Mouse (Mus musculus) bone marrow, adult 2 months (tissue): ENCODE data around the gene Syt5.

ENCODE experiments used
- CTCF ChIP-seq: fragments of 200-500 bp; IDR thresholded peaks from 2 replicates; pipeline ENCODE4 v1.5.1; 2011; ENCODE audit warnings: low read length, control low read depth; ENCODE audit not compliant: control insufficient read depth, insufficient read depth
- POLR2A ChIP-seq: fragments of 200-500 bp; IDR thresholded peaks from 2 replicates; pipeline ENCODE4 v1.6.1; 2011; ENCODE audit warnings: low read depth, mild to moderate bottlenecking, control low read depth, low read length, borderline replicate concordance; ENCODE audit not compliant: control insufficient read depth

DNA sequence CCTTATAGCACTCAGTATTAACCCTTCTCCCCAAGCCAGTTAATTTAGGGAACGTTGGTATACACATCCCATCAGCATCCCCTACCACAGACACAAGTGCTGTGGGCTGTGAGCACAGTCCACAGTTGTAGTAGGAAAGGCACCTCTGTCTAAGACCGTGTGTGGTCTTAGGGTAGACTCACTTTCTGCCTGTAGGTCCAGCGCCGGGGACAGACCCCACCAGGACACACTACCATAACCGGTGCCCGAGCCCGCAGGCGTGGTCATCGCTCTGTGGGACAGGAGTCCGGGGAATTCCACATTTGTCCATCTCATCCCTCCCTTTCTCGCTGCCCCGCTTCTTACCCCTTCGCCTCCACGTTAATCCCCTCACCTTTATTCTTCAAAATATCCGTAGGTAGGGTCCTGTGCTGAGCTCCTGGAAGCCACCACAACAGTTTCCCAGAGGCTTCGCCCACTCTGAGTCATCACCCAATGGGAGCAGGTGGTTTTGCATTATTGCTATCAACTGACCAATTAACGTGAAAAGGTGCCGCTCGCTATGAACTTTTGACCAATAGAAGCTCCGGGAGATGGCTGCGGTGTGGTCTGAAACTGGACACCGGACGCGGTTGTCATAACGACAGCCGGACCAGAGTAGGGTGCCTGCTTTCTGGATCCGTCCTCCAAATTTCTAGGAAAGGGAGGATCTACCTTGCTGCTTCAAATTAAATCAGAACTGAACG, 15.2 kb downstream of the Syt5 start, which contains the start of gene Dnaaf3:
- no peak for TF ChIP-seq POLR2A
- TF ChIP-seq CTCF = no peak
